Mouse (Mus musculus) gastrocnemius, postnatal 36 days (tissue): ENCODE measurements at regions not wholly inside any gene's neighbourhood (a gene's known extent, or its start where the extent isn't known, plus 50 kb on each side); places are given as distances from the start of the nearest gene placed in this dataset.

Experiments
- DNase-seq, 2 experiments: peaks; one replicate each; pipeline ENCODE4 v3.0.0; 2022
- intact Hi-C: fragments of 180-260 bp; cut with DNase I; formaldehyde crosslinking; loops from one replicate; pipeline ENCODE4 v1.15.1; 2025

- no peak for DNase-seq
- intact Hi-C loops: no loop called here
Measured at GRCm38 (mm10) chr4:105282681-105283462, 125.7 kb downstream of the Plpp3 start.

- no peak for DNase-seq
- intact Hi-C loops: no loop called here
Measured at GRCm38 (mm10) chr4:105285431-105286013, 128.4 kb downstream of the Plpp3 start.

- DNase-seq: no peak
- intact Hi-C loops: no loop called here
Measured at GRCm38 (mm10) chr4:105286299-105286698, 129.2 kb downstream of the Plpp3 start.

GRCm38 (mm10) chr4:105286809-105287208 is 129.7 kb downstream of the Plpp3 start:
- intact Hi-C loops: no loop called here

GRCm38 (mm10) chr4:105287419-105287818 is 130.3 kb downstream of the Plpp3 start:
- intact Hi-C loops: no loop called here

More at GRCm38 (mm10) chr4:105286809-105287208, 129.7 kb downstream of the Plpp3 start:
- no peak for DNase-seq

GRCm38 (mm10) chr4:105289635-105290034 is 132.5 kb downstream of the Plpp3 start:
- DNase-seq: no peak
- intact Hi-C loops: no loop called here

More at GRCm38 (mm10) chr4:105287419-105287818, 130.3 kb downstream of the Plpp3 start:
- DNase-seq: no peak

- intact Hi-C loops: no loop called here
- no peak for DNase-seq
Measured at GRCm38 (mm10) chr4:105290847-105291475, 133.8 kb downstream of the Plpp3 start.

GRCm38 (mm10) chr4:105291503-105291902 is 134.4 kb downstream of the Plpp3 start:
- intact Hi-C loops: no loop called here
- no peak for DNase-seq

GRCm38 (mm10) chr4:105299358-105299757 is 142.2 kb downstream of the Plpp3 start:
- DNase-seq: no peak
- intact Hi-C loops: no loop called here

- intact Hi-C loops: loop anchor here (10.0 kb wide), 1 partner anchor 923 kb away; no protein-coding TSS in a partner anchor
- no peak for DNase-seq
Measured at GRCm38 (mm10) chr4:105301547-105301946, 144.4 kb downstream of the Plpp3 start.

- DNase-seq: no peak
- intact Hi-C loops: loop anchor here (10.0 kb wide), 1 partner anchor 921 kb away; no protein-coding TSS in a partner anchor
Measured at GRCm38 (mm10) chr4:105304166-105304565, 147.0 kb downstream of the Plpp3 start.

GRCm38 (mm10) chr4:105305931-105306330 is 148.8 kb downstream of the Plpp3 start:
- peak in 1 of 2 experiments; percentile 10 for DNase-seq
- intact Hi-C loops: loop anchor here (10.0 kb wide), 1 partner anchor 919 kb away; no protein-coding TSS in a partner anchor

GRCm38 (mm10) chr4:105307356-105307755 is 150.2 kb downstream of the Plpp3 start:
- DNase-seq: peak in 1 of 2 experiments; percentile 5
- intact Hi-C loops: loop anchor here (10.0 kb wide), 1 partner anchor 917 kb away; no protein-coding TSS in a partner anchor

GRCm38 (mm10) chr4:105307905-105308304 is 150.8 kb downstream of the Plpp3 start:
- intact Hi-C loops: loop anchor here (10.0 kb wide), 1 partner anchor 917 kb away; no protein-coding TSS in a partner anchor
- peak in 1 of 2 experiments; percentile 8 for DNase-seq

- DNase-seq: no peak
- intact Hi-C loops: loop anchor here (10.0 kb wide), 1 partner anchor 916 kb away; no protein-coding TSS in a partner anchor
Measured at GRCm38 (mm10) chr4:105308971-105309488, 151.9 kb downstream of the Plpp3 start.

GRCm38 (mm10) chr4:105312643-105313042 is 155.5 kb downstream of the Plpp3 start:
- intact Hi-C loops: no loop called here
- no peak for DNase-seq

- no peak for DNase-seq
- intact Hi-C loops: no loop called here
Measured at GRCm38 (mm10) chr4:105313151-105313818, 156.1 kb downstream of the Plpp3 start.

- DNase-seq: no peak
- intact Hi-C loops: loop anchor here (5.0 kb wide), 1 partner anchor 93 kb away; no protein-coding TSS in a partner anchor
Measured at GRCm38 (mm10) chr4:105315095-105315494, 157.9 kb downstream of the Plpp3 start.

- DNase-seq: no peak
- intact Hi-C loops: loop anchor here (2.0 to 5.0 kb wide), 2 partner anchors 94 to 158 kb away; no protein-coding TSS in a partner anchor
Measured at GRCm38 (mm10) chr4:105316478-105317206, 159.5 kb downstream of the Plpp3 start.
